Comparison of ENCODE assay signal across 11 mouse cellular contexts in the genomic region with DNA sequence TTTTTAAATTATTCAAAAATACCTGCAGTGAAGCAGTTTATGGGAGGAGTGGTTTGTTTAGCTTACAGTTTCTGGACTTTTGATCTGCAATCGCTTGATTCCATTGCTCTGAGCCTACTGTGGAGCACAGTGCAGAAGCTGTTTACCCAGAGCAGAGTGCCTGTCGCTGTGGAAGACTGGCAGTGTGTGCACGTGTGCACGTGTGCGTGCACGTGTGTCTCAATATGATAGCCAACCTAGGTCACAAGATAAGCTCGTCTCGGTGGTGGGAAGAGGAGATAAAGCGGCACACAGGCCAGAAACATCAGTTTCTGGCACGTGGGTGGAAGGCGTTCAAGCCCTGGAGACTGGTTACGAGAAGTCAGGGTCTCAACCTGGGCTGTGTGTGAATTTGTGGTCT.
DNase-seq lines count a peak whose midpoint lies in the region; ATAC-seq lines count a peak whose summit lies in the region.
"Had no signal": no experiment of that assay in that cellular context is flagged by ENCODE, and none has a peak within 500 bp of the region (broad histone marks: within the 10 kb centered on the region; RNA-seq: fewer than 3 reads in every experiment).

No protein-coding gene starts in this region.

- WGBS in liver, embryonic 16.5 days (ENCODE audit: insufficient replicate concordance), result 25% methylated on average over 12 of the region's 12 CpGs

- H3K36me3 ChIP-seq in liver, embryonic 16.5 days (ENCODE audit: control insufficient read depth, insufficient read depth), result no peaks in the 10 kb centered on the region

- DNase-seq in MEL-GATA-1-ER (ENCODE audit: extremely low read depth, low read depth), result peak; percentile 6
- peak; percentile 42 for DNase-seq in c-Kit-positive CD71-positive TER-119-negative erythroid progenitor cells, embryonic 14.5 days (ENCODE audit: low read depth)
- DNase-seq in heart, postnatal 36 days, result peak; percentile 45 to 58
- no peak for DNase-seq in gastrocnemius, postnatal 36 days
- no peak for DNase-seq in spleen, postnatal 36 days (ENCODE audit: low spot score in 2 of 2)
- no peak for DNase-seq in adrenal gland, postnatal 4 days (ENCODE audit: low spot score in 2 of 2)
- DNase-seq: adrenal gland, adult 2 months; cerebellum, adult 2 months had no signal

- H3K9me3 ChIP-seq in liver, embryonic 16.5 days (replicated peaks; ENCODE audit: control insufficient read depth, low read length), result no peaks in the 10 kb centered on the region

- no peak overlapping the region for H3K4me3 ChIP-seq in liver, embryonic 16.5 days (ENCODE audit: low read depth, low read length)
- H3K4me3 ChIP-seq: left cerebral cortex, adult 2 months had no signal

- no peak overlapping the region for H3K9ac ChIP-seq in liver, embryonic 16.5 days (ENCODE audit: low read depth, low read length)

- peaks cover 11% of the 10 kb centered on the region for H3K4me1 ChIP-seq in liver, embryonic 16.5 days (ENCODE audit: control insufficient read depth, low read depth, low read length)

- peak; percentile 100 for ATAC-seq in liver, embryonic 16.5 days (ENCODE audit: low read depth)
- ATAC-seq: forebrain, embryonic 16.5 days had no signal

- no peaks in the 10 kb centered on the region for H3K27me3 ChIP-seq in liver, embryonic 16.5 days (ENCODE audit: control insufficient read depth, insufficient read depth, low read depth, low read length)

- peak overlapping the region; percentile 43 for H3K4me2 ChIP-seq in liver, embryonic 16.5 days (ENCODE audit: low read depth, low read length)

- H3K27ac ChIP-seq in liver, embryonic 16.5 days (ENCODE audit: low read length), result peak overlapping the region; percentile 70; the same call in 1 of the 2 replicates
- H3K27ac ChIP-seq: left cerebral cortex, adult 2 months had no signal

- intact Hi-C loops in heart, postnatal 36 days (cut with DNase I), result loop anchor here (5.0 kb wide), 2 partner anchors 77 to 143 kb away; no protein-coding TSS in a partner anchor
- intact Hi-C loops in gastrocnemius, postnatal 36 days (cut with DNase I), result no loop called here

Comparison
In these comparisons a context has a peak if more than half of its experiments do, and no peak if none do; other contexts are left out.
1. DNase-seq: peak in MEL-GATA-1-ER (single experiment), c-Kit-positive CD71-positive TER-119-negative erythroid progenitor cells, embryonic 14.5 days (single experiment) and heart, postnatal 36 days (2 of 2); none in gastrocnemius, postnatal 36 days (0 of 2), spleen, postnatal 36 days (0 of 2) and adrenal gland, postnatal 4 days (0 of 2).